Mouse (Mus musculus): ENCODE data around the gene Erg28. TPM values are rescaled to one million over a fixed set of nuclear protein-coding genes. Genes with fewer than 3 reads are reported as not detected.

Gene Erg28
- polyA plus RNA-seq, 1 experiment from 2014 or later: 138 TPM

- H3K36me3 ChIP-seq (ENCODE audit: control insufficient read depth, insufficient read depth, low read length): peaks cover 6% of the 10 kb centered on the region; the same call in 1 of the 2 replicates
- H3K4me1 ChIP-seq (replicated peaks; ENCODE audit: control insufficient read depth, insufficient read depth, low read length): no peaks in the 10 kb centered on the region
- no peak overlapping the region for H3K4me2 ChIP-seq
- DNase-seq (ENCODE audit: low spot score) (no peak), ATAC-seq (replicated peaks; ENCODE audit: low FRiP score) (no peak)
- WGBS: 91% methylated on average over 3 of the region's 3 CpGs
- H3K27ac ChIP-seq (ENCODE audit: low read depth, low read length): no peak overlapping the region
- H3K27me3 ChIP-seq (replicated peaks; ENCODE audit: control insufficient read depth, insufficient read depth, low read length): no peaks in the 10 kb centered on the region
- H3K9me3 ChIP-seq (ENCODE audit: control insufficient read depth, low read length): no peaks in the 10 kb centered on the region
- no peak overlapping the region for H3K9ac ChIP-seq (ENCODE audit: low read depth, low read length)
- no peak overlapping the region for H3K4me3 ChIP-seq (ENCODE audit: low read depth, low read length)
These were observed 6.3 kb upstream of the Erg28 start for GRCm38 (mm10) chr12:85830691-85831090.

DNA sequence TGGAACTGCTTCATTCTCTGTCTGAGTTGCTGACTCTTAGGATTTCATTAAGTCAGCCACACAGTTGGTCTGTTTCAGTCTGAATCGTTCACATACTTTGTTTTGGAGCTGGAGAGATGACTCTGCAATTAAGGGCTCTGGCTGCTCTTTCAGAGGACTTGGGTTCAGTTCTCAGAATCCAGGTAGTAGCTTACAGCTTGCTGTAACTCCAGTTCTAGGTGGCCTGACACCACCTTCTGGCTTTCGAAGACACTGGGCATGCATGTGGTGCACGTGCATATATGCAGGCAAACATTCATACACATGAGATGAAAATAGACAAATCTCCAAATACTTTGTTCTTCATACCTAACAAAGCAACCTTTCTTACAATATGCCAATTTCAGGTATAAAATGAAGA, 5.5 kb upstream of the Erg28 start:
- no peaks in the 10 kb centered on the region for H3K4me1 ChIP-seq (replicated peaks; ENCODE audit: control insufficient read depth, insufficient read depth, low read length)
- ATAC-seq (replicated peaks; ENCODE audit: low FRiP score): no peak
- H3K36me3 ChIP-seq (ENCODE audit: control insufficient read depth, insufficient read depth, low read length): peaks cover 6% of the 10 kb centered on the region; the same call in 1 of the 2 replicates
- H3K27ac ChIP-seq (ENCODE audit: low read depth, low read length): no peak overlapping the region
- WGBS: 91% methylated on average over 3 of the region's 3 CpGs
- no peak overlapping the region for H3K9ac ChIP-seq (ENCODE audit: low read depth, low read length)
- H3K27me3 ChIP-seq (replicated peaks; ENCODE audit: control insufficient read depth, insufficient read depth, low read length): no peaks in the 10 kb centered on the region
- no peak for DNase-seq (ENCODE audit: low spot score)
- no peaks in the 10 kb centered on the region for H3K9me3 ChIP-seq (ENCODE audit: control insufficient read depth, low read length)
- H3K4me3 ChIP-seq (ENCODE audit: low read depth, low read length): no peak overlapping the region
- H3K4me2 ChIP-seq: no peak overlapping the region

DNA sequence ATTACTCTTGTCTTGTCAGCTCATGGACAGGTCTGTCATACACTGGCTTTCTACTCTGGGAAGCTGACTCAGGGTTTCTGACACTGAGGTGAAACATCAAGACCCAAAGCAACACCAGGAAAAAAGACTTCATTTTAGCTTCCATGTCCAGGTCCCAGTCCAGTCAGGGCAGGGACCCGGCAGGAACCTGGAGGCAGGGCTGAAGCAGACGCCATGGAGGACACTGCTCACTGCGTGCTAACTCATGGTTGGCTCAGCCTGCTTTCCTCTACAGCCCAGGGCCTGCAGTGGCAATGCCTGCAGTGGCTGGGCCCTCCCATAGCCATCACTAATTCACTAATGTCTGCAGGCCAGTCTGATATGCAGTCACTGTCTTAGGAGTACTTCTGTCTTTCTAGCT, 4.5 kb upstream of the Erg28 start:
- DNase-seq (ENCODE audit: low spot score) (no peak), ATAC-seq (replicated peaks; ENCODE audit: low FRiP score) (no peak)
- WGBS: 99% methylated on average over 3 of the region's 3 CpGs
- Histone ChIP-seq H3K9me3 (ENCODE audit: control insufficient read depth, low read length) (no peaks in the 10 kb centered on the region), H3K27ac (ENCODE audit: low read depth, low read length) (no peak overlapping the region), H3K27me3 (replicated peaks; ENCODE audit: control insufficient read depth, insufficient read depth, low read length) (no peaks in the 10 kb centered on the region), H3K9ac (ENCODE audit: low read depth, low read length) (no peak overlapping the region), H3K4me1 (replicated peaks; ENCODE audit: control insufficient read depth, insufficient read depth, low read length) (no peaks in the 10 kb centered on the region; the same call in 1 of the 2 replicates), H3K4me2 (no peak overlapping the region), H3K36me3 (ENCODE audit: control insufficient read depth, insufficient read depth, low read length) (peaks cover 6% of the 10 kb centered on the region; the same call in 1 of the 2 replicates), H3K4me3 (ENCODE audit: low read depth, low read length) (no peak overlapping the region)

- no peaks in the 10 kb centered on the region for H3K27me3 ChIP-seq (replicated peaks; ENCODE audit: control insufficient read depth, insufficient read depth, low read length)
- 63% methylated on average over 2 of the region's 2 CpGs for WGBS
- H3K4me1 ChIP-seq (replicated peaks; ENCODE audit: control insufficient read depth, insufficient read depth, low read length): peaks cover 4% of the 10 kb centered on the region; the same call in 1 of the 2 replicates
- H3K27ac ChIP-seq (ENCODE audit: low read depth, low read length): no peak overlapping the region
- DNase-seq (ENCODE audit: low spot score) (no peak), ATAC-seq (replicated peaks; ENCODE audit: low FRiP score) (no peak)
- H3K4me2 ChIP-seq: peak overlapping the region; percentile 73
- no peaks in the 10 kb centered on the region for H3K9me3 ChIP-seq (ENCODE audit: control insufficient read depth, low read length)
- H3K36me3 ChIP-seq (ENCODE audit: control insufficient read depth, insufficient read depth, low read length): peaks cover 4% of the 10 kb centered on the region; the same call in 1 of the 2 replicates
- peak overlapping the region; percentile 70; the same call in 1 of the 2 replicates for H3K4me3 ChIP-seq (ENCODE audit: low read depth, low read length)
- H3K9ac ChIP-seq (ENCODE audit: low read depth, low read length): no peak overlapping the region
These were observed 1.5 kb upstream of the Erg28 start for GRCm38 (mm10) chr12:85825822-85826221.

GRCm38 (mm10) chr12:85825361-85825760, 1.0 kb upstream of the Erg28 start:
- ATAC-seq (replicated peaks; ENCODE audit: low FRiP score): no peak
- DNase-seq (ENCODE audit: low spot score): no peak

GRCm38 (mm10) chr12:85822051-85822450, 2.3 kb downstream of the Erg28 start:
- no peak overlapping the region for H3K4me2 ChIP-seq
- H3K36me3 ChIP-seq (ENCODE audit: control insufficient read depth, insufficient read depth, low read length): peaks cover 10% of the 10 kb centered on the region; the same call in 1 of the 2 replicates
- H3K9me3 ChIP-seq (ENCODE audit: control insufficient read depth, low read length): no peaks in the 10 kb centered on the region
- ATAC-seq (replicated peaks; ENCODE audit: low FRiP score) (no peak), DNase-seq (ENCODE audit: low spot score) (no peak)
- WGBS: 83% methylated on average over 9 of the region's 9 CpGs
- no peaks in the 10 kb centered on the region for H3K27me3 ChIP-seq (replicated peaks; ENCODE audit: control insufficient read depth, insufficient read depth, low read length)
- H3K27ac ChIP-seq (ENCODE audit: low read depth, low read length): no peak overlapping the region
- H3K4me3 ChIP-seq (ENCODE audit: low read depth, low read length): no peak overlapping the region
- no peak overlapping the region for H3K9ac ChIP-seq (ENCODE audit: low read depth, low read length)
- H3K4me1 ChIP-seq (replicated peaks; ENCODE audit: control insufficient read depth, insufficient read depth, low read length): peaks cover 4% of the 10 kb centered on the region; the same call in 1 of the 2 replicates

More at GRCm38 (mm10) chr12:85825361-85825760, 1.0 kb upstream of the Erg28 start:
- Histone ChIP-seq H3K36me3 (ENCODE audit: control insufficient read depth, insufficient read depth, low read length) (peaks cover 4% of the 10 kb centered on the region; the same call in 1 of the 2 replicates), H3K9ac (ENCODE audit: low read depth, low read length) (peak overlapping the region; percentile 69), H3K9me3 (ENCODE audit: control insufficient read depth, low read length) (no peaks in the 10 kb centered on the region), H3K27me3 (replicated peaks; ENCODE audit: control insufficient read depth, insufficient read depth, low read length) (no peaks in the 10 kb centered on the region), H3K4me2 (peak overlapping the region; percentile 73), H3K4me3 (ENCODE audit: low read depth, low read length) (peak overlapping the region; percentile 70), H3K27ac (ENCODE audit: low read depth, low read length) (peak overlapping the region; percentile 98), H3K4me1 (replicated peaks; ENCODE audit: control insufficient read depth, insufficient read depth, low read length) (peaks cover 4% of the 10 kb centered on the region; the same call in 1 of the 2 replicates)
- 10% methylated on average over 8 of the region's 8 CpGs for WGBS

DNA sequence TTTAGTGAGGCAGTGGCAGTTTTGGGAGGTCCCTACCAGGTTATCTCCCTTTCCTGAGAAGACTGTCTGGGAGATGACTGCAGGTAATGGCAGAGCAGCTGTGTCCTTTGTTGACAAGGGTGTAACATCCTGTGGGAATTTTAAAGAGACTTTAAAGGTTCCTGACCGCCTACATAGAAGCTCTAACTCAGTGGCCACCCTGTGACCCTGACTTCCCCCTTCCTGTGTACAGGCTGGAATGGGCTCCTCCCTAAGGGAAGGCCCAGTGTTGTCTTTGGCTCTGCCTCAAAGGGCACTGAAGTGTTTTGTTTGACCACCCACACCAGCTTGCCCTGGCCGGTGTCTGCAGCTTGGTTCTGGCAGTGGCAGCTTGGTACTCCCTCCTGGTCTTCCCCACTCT, 10.8 kb downstream of the Erg28 start:
- Histone ChIP-seq H3K4me3 (ENCODE audit: low read depth, low read length) (no peak overlapping the region), H3K4me1 (replicated peaks; ENCODE audit: control insufficient read depth, insufficient read depth, low read length) (no peaks in the 10 kb centered on the region; the same call in none of the 2 replicates), H3K4me2 (no peak overlapping the region), H3K9me3 (ENCODE audit: control insufficient read depth, low read length) (no peaks in the 10 kb centered on the region), H3K27ac (ENCODE audit: low read depth, low read length) (no peak overlapping the region), H3K9ac (ENCODE audit: low read depth, low read length) (no peak overlapping the region), H3K36me3 (ENCODE audit: control insufficient read depth, insufficient read depth, low read length) (peaks cover 14% of the 10 kb centered on the region; the same call in 1 of the 2 replicates), H3K27me3 (replicated peaks; ENCODE audit: control insufficient read depth, insufficient read depth, low read length) (no peaks in the 10 kb centered on the region)
- WGBS: 67% methylated on average over 2 of the region's 2 CpGs
- DNase-seq (ENCODE audit: low spot score): no peak
- ATAC-seq (replicated peaks; ENCODE audit: low FRiP score): peak; percentile 29; the same call in 1 of the 2 replicates

- DNase-seq (ENCODE audit: low spot score) (no peak), ATAC-seq (replicated peaks; ENCODE audit: low FRiP score) (no peak)
- Histone ChIP-seq H3K36me3 (ENCODE audit: control insufficient read depth, insufficient read depth, low read length) (peaks cover 11% of the 10 kb centered on the region; the same call in 1 of the 2 replicates), H3K4me1 (replicated peaks; ENCODE audit: control insufficient read depth, insufficient read depth, low read length) (no peaks in the 10 kb centered on the region; the same call in none of the 2 replicates), H3K27ac (ENCODE audit: low read depth, low read length) (no peak overlapping the region), H3K27me3 (replicated peaks; ENCODE audit: control insufficient read depth, insufficient read depth, low read length) (no peaks in the 10 kb centered on the region), H3K4me2 (no peak overlapping the region), H3K4me3 (ENCODE audit: low read depth, low read length) (no peak overlapping the region), H3K9me3 (ENCODE audit: control insufficient read depth, low read length) (no peaks in the 10 kb centered on the region), H3K9ac (ENCODE audit: low read depth, low read length) (no peak overlapping the region)
- WGBS: 94% methylated on average over 4 of the region's 4 CpGs
These were observed 12.7 kb downstream of the Erg28 start for GRCm38 (mm10) chr12:85811676-85812075.

- no peak overlapping the region for H3K4me3 ChIP-seq (ENCODE audit: low read depth, low read length)
- H3K27me3 ChIP-seq (replicated peaks; ENCODE audit: control insufficient read depth, insufficient read depth, low read length): no peaks in the 10 kb centered on the region
- H3K9me3 ChIP-seq (ENCODE audit: control insufficient read depth, low read length): no peaks in the 10 kb centered on the region
- no peaks in the 10 kb centered on the region; the same call in none of the 2 replicates for H3K4me1 ChIP-seq (replicated peaks; ENCODE audit: control insufficient read depth, insufficient read depth, low read length)
- no peak overlapping the region for H3K9ac ChIP-seq (ENCODE audit: low read depth, low read length)
- ATAC-seq (replicated peaks; ENCODE audit: low FRiP score) (no peak), DNase-seq (ENCODE audit: low spot score) (no peak)
- no peak overlapping the region for H3K4me2 ChIP-seq
- no peak overlapping the region for H3K27ac ChIP-seq (ENCODE audit: low read depth, low read length)
- H3K36me3 ChIP-seq (ENCODE audit: control insufficient read depth, insufficient read depth, low read length): peaks cover 11% of the 10 kb centered on the region; the same call in 1 of the 2 replicates
These were observed 13.4 kb downstream of the Erg28 start for GRCm38 (mm10) chr12:85810959-85811358.
